Mouse (Mus musculus) ES-Bruce4 (cell line): ENCODE data around the gene Thoc6. TPM values are rescaled to one million over a fixed set of nuclear protein-coding genes. Genes with fewer than 3 reads are reported as not detected.

Experiments used
- H3K27ac ChIP-seq: 2 replicates; pipeline ENCODE4 v1.5.1; 2012; ENCODE audit warnings: low read length, inconsistent platforms; ENCODE audit not compliant: insufficient read depth
- H3K27me3 ChIP-seq: 2 replicates; pipeline ENCODE4 v1.6.1; 2012; ENCODE audit warnings: mild to moderate bottlenecking, low read length, inconsistent platforms; ENCODE audit not compliant: control insufficient read depth, poor library complexity, insufficient read depth, severe bottlenecking
- H3K36me3 ChIP-seq: 2 replicates; pipeline ENCODE4 v1.6.1; 2012; ENCODE audit warnings: inconsistent platforms, mild to moderate bottlenecking, low read length, moderate library complexity; ENCODE audit not compliant: control insufficient read depth, poor library complexity, insufficient read depth, severe bottlenecking
- H3K4me1 ChIP-seq: one replicate; pipeline ENCODE4 v1.8.1; 2011; ENCODE audit warnings: low read length; ENCODE audit not compliant: control insufficient read depth, insufficient read depth
- H3K4me3 ChIP-seq: 2 replicates; pipeline ENCODE4 v1.5.1; 2011; ENCODE audit warnings: low read depth, mild to moderate bottlenecking, low read length
- H3K9ac ChIP-seq: 2 replicates; pipeline ENCODE4 v1.6.1; 2012; ENCODE audit warnings: low read depth, mild to moderate bottlenecking, inconsistent platforms; ENCODE audit not compliant: poor library complexity, severe bottlenecking
- H3K9me3 ChIP-seq: replicated peaks from 2 replicates; pipeline ENCODE4 v1.6.1; 2012; ENCODE audit warnings: mild to moderate bottlenecking, low read length, inconsistent platforms; ENCODE audit not compliant: control insufficient read depth, poor library complexity, insufficient read depth, severe bottlenecking
- CTCF ChIP-seq: IDR thresholded peaks from one replicate; pipeline ENCODE4 v1.8.1; 2011; ENCODE audit warnings: low read depth, low read length
- EP300 ChIP-seq: IDR thresholded peaks from 2 replicates; pipeline ENCODE4 v1.6.1; 2011; ENCODE audit warnings: low read depth, low read length; ENCODE audit not compliant: insufficient read depth
- POLR2A ChIP-seq: IDR thresholded peaks from one replicate; pipeline ENCODE4 v1.8.1; 2011; ENCODE audit warnings: low read length; ENCODE audit not compliant: insufficient read depth
- polyA plus RNA-seq: library from polyadenylated mRNA; stranded (reverse); fragments of >200 nt; gene quantifications from 2 replicates; pipeline ENCODE4 v1.2.4, GENCODE M21; 2011; ENCODE audit warnings: low read depth; ENCODE audit not compliant: missing spikeins, insufficient read depth, insufficient read length

Gene Thoc6
- polyA plus RNA-seq, 1 experiment = 57.3 TPM

GRCm38 (mm10) chr17:23631241-23631640 lies 42.4 kb downstream of the Thoc6 start:
- no peak for TF ChIP-seq CTCF
- no peak for TF ChIP-seq EP300
- no peak for TF ChIP-seq POLR2A
- peak overlapping the region; percentile 14; the same call in 1 of the 2 replicates for H3K9ac ChIP-seq

GRCm38 (mm10) chr17:23630195-23631020 lies 43.3 kb downstream of the Thoc6 start:
- Histone ChIP-seq H3K27ac (no peak overlapping the region), H3K9ac (peak overlapping the region; percentile 14; the same call in 1 of the 2 replicates), H3K4me3 (peak overlapping the region; percentile 16; the same call in 1 of the 2 replicates), H3K9me3 (no peaks in the 10 kb centered on the region), H3K27me3 (no peaks in the 10 kb centered on the region), H3K4me1 (peaks cover 4% of the 10 kb centered on the region), H3K36me3 (no peaks in the 10 kb centered on the region)
- TF ChIP-seq CTCF (peak; percentile 92), POLR2A (no peak), EP300 (0 out of 2 replicates have a peak, but pooled peaks have one; percentile 11)

More at GRCm38 (mm10) chr17:23631241-23631640, 42.4 kb downstream of the Thoc6 start:
- no peaks in the 10 kb centered on the region for H3K9me3 ChIP-seq
- H3K27ac ChIP-seq = no peak overlapping the region
- no peaks in the 10 kb centered on the region for H3K36me3 ChIP-seq
- peak overlapping the region; percentile 12; the same call in 1 of the 2 replicates for H3K4me3 ChIP-seq
- H3K4me1 ChIP-seq = peaks cover 4% of the 10 kb centered on the region
- no peaks in the 10 kb centered on the region for H3K27me3 ChIP-seq

GRCm38 (mm10) chr17:23627813-23628212 lies 45.9 kb downstream of the Thoc6 start:
- H3K9ac ChIP-seq = no peak overlapping the region
- H3K36me3 ChIP-seq = no peaks in the 10 kb centered on the region
- H3K4me1 ChIP-seq = no peaks in the 10 kb centered on the region
- no peak for TF ChIP-seq CTCF
- no peak for TF ChIP-seq EP300
- TF ChIP-seq POLR2A = no peak
- H3K27me3 ChIP-seq = no peaks in the 10 kb centered on the region
- no peaks in the 10 kb centered on the region for H3K9me3 ChIP-seq
- H3K27ac ChIP-seq = no peak overlapping the region
- no peak overlapping the region for H3K4me3 ChIP-seq

- Histone ChIP-seq H3K36me3 (no peaks in the 10 kb centered on the region), H3K27ac (no peak overlapping the region), H3K4me1 (no peaks in the 10 kb centered on the region), H3K27me3 (no peaks in the 10 kb centered on the region), H3K4me3 (no peak overlapping the region), H3K9ac (no peak overlapping the region), H3K9me3 (no peaks in the 10 kb centered on the region)
- TF ChIP-seq EP300 (no peak), POLR2A (no peak), CTCF (no peak)
These were observed 53.3 kb downstream of the Thoc6 start for GRCm38 (mm10) chr17:23620351-23620750.

Other genes starting within 250 kb of the Thoc6 start
- not detected in 2 replicates for gene Vmn2r117, start 194.2 kb downstream of the Thoc6 start, polyA plus RNA-seq
- gene Zfp213, start 109.6 kb downstream of the Thoc6 start, polyA plus RNA-seq = 4.2 and 4.9 TPM in 2 replicates
- 25.1 and 27.7 TPM in 2 replicates for gene Zfp13, start 74.4 kb downstream of the Thoc6 start, polyA plus RNA-seq
- 51.8 and 58.5 TPM in 2 replicates for gene Zscan10, start 73.0 kb downstream of the Thoc6 start, polyA plus RNA-seq
- 10.9 and 12.6 TPM in 2 replicates for gene Mmp25, start 28.6 kb downstream of the Thoc6 start, polyA plus RNA-seq
- 2.9 and 3.2 TPM in 2 replicates for gene Bicdl2, start 13.4 kb downstream of the Thoc6 start, polyA plus RNA-seq
- 145 and 149 TPM in 2 replicates for gene Hcfc1r1, start 286 bp downstream of the Thoc6 start, polyA plus RNA-seq
- 51.7 and 61.7 TPM in 2 replicates for gene Tnfrsf12a, start 3.6 kb upstream of the Thoc6 start, polyA plus RNA-seq
- 300 and 333 TPM in 2 replicates for gene Cldn6, start 5.4 kb upstream of the Thoc6 start, polyA plus RNA-seq
- 1.7 and 2.9 TPM in 2 replicates for gene Cldn9, start 10.1 kb upstream of the Thoc6 start, polyA plus RNA-seq
- 3.6 and 4.1 TPM in 2 replicates for gene 1520401A03Rik, start 48.9 kb upstream of the Thoc6 start, polyA plus RNA-seq
- gene Pkmyt1, start 52.5 kb upstream of the Thoc6 start, polyA plus RNA-seq = 26.5 and 27.7 TPM in 2 replicates
- gene Paqr4, start 67.0 kb upstream of the Thoc6 start, polyA plus RNA-seq = 2.4 and 2.7 TPM in 2 replicates
- 0.57 and 1.4 TPM in 2 replicates for gene Kremen2, start 72.0 kb upstream of the Thoc6 start, polyA plus RNA-seq
- 32.9 and 34.2 TPM in 2 replicates for gene Flywch1, start 97.7 kb upstream of the Thoc6 start, polyA plus RNA-seq
- gene Flywch2, start 112.2 kb upstream of the Thoc6 start, polyA plus RNA-seq = 10.7 and 13.1 TPM in 2 replicates
- gene Srrm2, start 116.7 kb upstream of the Thoc6 start, polyA plus RNA-seq = 552 and 560 TPM in 2 replicates
- 398 and 458 TPM in 2 replicates for gene Elob, start 155.3 kb upstream of the Thoc6 start, polyA plus RNA-seq
- 1.6 and 2.0 TPM in 2 replicates for gene Prss33, start 162.2 kb upstream of the Thoc6 start, polyA plus RNA-seq
- gene Prss32, start 170.0 kb upstream of the Thoc6 start, polyA plus RNA-seq = not detected in 2 replicates
- gene Prss41, start 170.3 kb upstream of the Thoc6 start, polyA plus RNA-seq = 16.0 and 19.3 TPM in 2 replicates
- not detected in 2 replicates for gene Prss21, start 194.2 kb upstream of the Thoc6 start, polyA plus RNA-seq
- gene Dcpp1, start 207.0 kb upstream of the Thoc6 start, polyA plus RNA-seq = not detected in 2 replicates
- not detected in 2 replicates for gene Dcpp2, start 207.0 kb upstream of the Thoc6 start, polyA plus RNA-seq
- not detected in 2 replicates for gene Dcpp3, start 243.6 kb upstream of the Thoc6 start, polyA plus RNA-seq